8 mouse cellular contexts compared by ENCODE assay signal in the genomic region with DNA sequence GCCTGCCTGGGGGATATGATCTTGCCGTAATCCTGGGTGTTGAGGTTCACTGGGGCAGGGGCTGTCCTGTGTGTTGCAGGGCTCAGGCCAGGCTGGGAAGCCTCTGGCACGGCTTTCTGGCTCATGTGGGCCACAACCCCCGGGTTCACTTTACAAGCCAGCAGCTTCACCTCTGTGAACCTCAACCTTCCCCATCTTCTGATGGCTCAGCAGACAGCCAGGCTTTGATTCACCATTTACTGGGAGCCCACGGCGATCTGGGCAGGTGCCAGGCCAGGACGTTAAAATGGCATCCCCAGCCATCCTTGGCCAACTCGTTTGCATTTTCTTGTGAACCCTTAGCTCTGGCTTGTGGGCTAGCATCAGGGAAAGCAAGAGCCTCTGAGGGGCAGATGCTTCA. TPM values are rescaled to one million over a fixed set of nuclear protein-coding genes. Genes with fewer than 3 reads are reported as not detected.
DNase-seq lines count a peak whose midpoint lies in the region; ATAC-seq lines count a peak whose summit lies in the region.

No protein-coding gene starts in this region.

- no peak for DNase-seq in heart, postnatal 25 days (ENCODE audit: low spot score)
- no peak for DNase-seq in midbrain, embryonic 11.5 days (ENCODE audit: low spot score, missing footprints)
- no peak for DNase-seq in adrenal gland, adult 8-10 months
- no peak for DNase-seq in left cerebral cortex, adult 11 months (ENCODE audit: low spot score)
- DNase-seq in gastrocnemius, adult 8-10 months (ENCODE audit: low spot score in 2 of 2) = no peak

- intact Hi-C loops in heart, postnatal 25 days (cut with DNase I) = no loop called here

- H3K27ac ChIP-seq in heart, embryonic 11.5 days (ENCODE audit: low read depth, low read length) = no peak overlapping the region
- H3K27ac ChIP-seq in brown adipose tissue, adult 24 weeks (replicated peaks; ENCODE audit: low read depth, low read length) = no peak overlapping the region
- no peak overlapping the region for H3K27ac ChIP-seq in intestine, embryonic 15.5 days
- H3K27ac ChIP-seq in midbrain, embryonic 11.5 days (ENCODE audit: low read depth, low read length) = no peak overlapping the region

- H3K9ac ChIP-seq in heart, embryonic 11.5 days (ENCODE audit: low read depth, low read length) = 0 out of 2 replicates have a peak overlapping the region, but pooled peaks have one; percentile 13
- peak overlapping the region; percentile 60; the same call in 1 of the 2 replicates for H3K9ac ChIP-seq in intestine, embryonic 15.5 days
- H3K9ac ChIP-seq in midbrain, embryonic 11.5 days (ENCODE audit: low read length) = 0 out of 2 replicates have a peak overlapping the region, but pooled peaks have one; percentile 31

- peak overlapping the region; percentile 42 for H3K4me3 ChIP-seq in heart, embryonic 11.5 days (ENCODE audit: low read depth, low read length)
- H3K4me3 ChIP-seq in brown adipose tissue, adult 24 weeks (ENCODE audit: insufficient read depth, low read depth, low read length) = peak overlapping the region; percentile 54
- H3K4me3 ChIP-seq in intestine, embryonic 15.5 days (replicated peaks) = peak overlapping the region; percentile 53
- H3K4me3 ChIP-seq in midbrain, embryonic 11.5 days (ENCODE audit: low read depth, low read length) = peak overlapping the region; percentile 39

- no peaks in the 10 kb centered on the region for H3K9me3 ChIP-seq in heart, embryonic 11.5 days (replicated peaks; ENCODE audit: control insufficient read depth, low read length)
- no peaks in the 10 kb centered on the region for H3K9me3 ChIP-seq in intestine, embryonic 15.5 days
- H3K9me3 ChIP-seq in midbrain, embryonic 11.5 days (ENCODE audit: control insufficient read depth, low read length) = no peaks in the 10 kb centered on the region; the same call in 1 of the 2 replicates

- H3K27me3 ChIP-seq in heart, embryonic 11.5 days (ENCODE audit: control insufficient read depth, insufficient read depth, low read length) = peaks cover 35% of the 10 kb centered on the region
- peaks cover 9% of the 10 kb centered on the region; the same call in 1 of the 2 replicates for H3K27me3 ChIP-seq in intestine, embryonic 15.5 days (replicated peaks)
- H3K27me3 ChIP-seq in midbrain, embryonic 11.5 days (ENCODE audit: control insufficient read depth, insufficient read depth, low read length) = peaks cover 36% of the 10 kb centered on the region

- WGBS in heart, embryonic 11.5 days (ENCODE audit: insufficient replicate concordance) = 29% methylated on average over 7 of the region's 7 CpGs
- 36% methylated on average over 7 of the region's 7 CpGs for WGBS in intestine, embryonic 15.5 days
- 29% methylated on average over 7 of the region's 7 CpGs for WGBS in midbrain, embryonic 11.5 days

- ATAC-seq in heart, embryonic 11.5 days (replicated peaks; ENCODE audit: insufficient number of reproducible peaks, low FRiP score, low TSS enrichment) = no peak
- ATAC-seq in intestine, embryonic 15.5 days = no peak
- no peak for ATAC-seq in midbrain, embryonic 11.5 days (ENCODE audit: low FRiP score)

- peak overlapping the region; percentile 80 for H3K4me2 ChIP-seq in heart, embryonic 11.5 days
- peak overlapping the region; percentile 97 for H3K4me2 ChIP-seq in intestine, embryonic 15.5 days (replicated peaks)
- H3K4me2 ChIP-seq in midbrain, embryonic 11.5 days = peak overlapping the region; percentile 76

- H3K4me1 ChIP-seq in heart, embryonic 11.5 days (ENCODE audit: control insufficient read depth, insufficient read depth, low read length) = 0 out of 2 replicates have a peak, but pooled peaks cover 4% of the 10 kb centered on the region
- no peaks in the 10 kb centered on the region for H3K4me1 ChIP-seq in brown adipose tissue, adult 24 weeks (ENCODE audit: control insufficient read depth, insufficient read depth, insufficient read length, low read length)
- peaks cover 27% of the 10 kb centered on the region for H3K4me1 ChIP-seq in intestine, embryonic 15.5 days (replicated peaks)
- peaks cover 7% of the 10 kb centered on the region for H3K4me1 ChIP-seq in midbrain, embryonic 11.5 days (ENCODE audit: control insufficient read depth, insufficient read depth, low read length)

- H3K36me3 ChIP-seq in heart, embryonic 11.5 days (ENCODE audit: control insufficient read depth, insufficient read depth, low read length) = no peaks in the 10 kb centered on the region
- no peaks in the 10 kb centered on the region for H3K36me3 ChIP-seq in intestine, embryonic 15.5 days
- no peaks in the 10 kb centered on the region for H3K36me3 ChIP-seq in midbrain, embryonic 11.5 days (ENCODE audit: control insufficient read depth, insufficient read depth, low read length)

RNA-seq across cellular contexts. Expression of a gene that starts 0.5 kb away (rescaled TPM):
- polyA plus RNA-seq in heart, embryonic 11.5 days (2014; fragmentation: Nextera tagmentation; extraction: Ambion mirVana) = 8.8 and 9.0 TPM in 2 replicates
- total RNA-seq in heart, postnatal 25 days (2021) = 1 to 10 TPM; 4.3 to 4.4 TPM
- polyA plus RNA-seq in brown adipose tissue, adult 24 weeks (2012; ENCODE audit: insufficient read depth, insufficient read length, missing spikeins) = 2.5 and 5.3 TPM in 2 replicates
- 176 and 244 TPM in 2 replicates for polyA plus RNA-seq in intestine, embryonic 15.5 days (2015; fragmentation: Nextera tagmentation; extraction: Ambion mirVana)
- polyA plus RNA-seq in midbrain, embryonic 11.5 days (2014; fragmentation: Nextera tagmentation; extraction: Ambion mirVana) = 9.6 and 10.3 TPM in 2 replicates
- 10 to 100 TPM; 23.3 to 46.1 (median 34.9) TPM for total RNA-seq in adrenal gland, adult 8-10 months (2022)
- 1 to 10 TPM; 2.4 to 4.4 (median 3.3) TPM for total RNA-seq in gastrocnemius, adult 8-10 months (2022)

Comparison
In these comparisons a context has a peak if more than half of its experiments do, and no peak if none do; other contexts are left out.
1. RNA of a gene that starts 0.5 kb away (polyA plus RNA-seq): 176 to 244 TPM in intestine, embryonic 15.5 days; 9.6 to 10.3 TPM in midbrain, embryonic 11.5 days, 8.8 to 9.0 TPM in heart, embryonic 11.5 days and 2.5 to 5.3 TPM in brown adipose tissue, adult 24 weeks; every median in the first group is over 10 times any median in the second.
2. Peak in every context shown above with its lines, with median percentiles within 50 percentile points of each other: H3K4me2 ChIP-seq, H3K4me3 ChIP-seq and H3K9ac ChIP-seq.